Mouse (Mus musculus) forebrain, embryonic 11.5 days (tissue): ENCODE results near the gene Gm17606. TPM values are rescaled to one million over a fixed set of nuclear protein-coding genes. Genes with fewer than 3 reads are reported as not detected.
A peak's percentile ranks its signal among the peaks of the same experiment; 100 is the strongest.

ENCODE experiments used
- ATAC-seq: fragments of 200-750 bp; cut with Nextera tagmentation; replicated peaks from 2 replicates; pipeline ENCODE4 v1.8.0; 2017; ENCODE audit warnings: moderate TSS enrichment; ENCODE audit not compliant: low FRiP score
- DNase-seq: peaks from one replicate; pipeline ENCODE4 v3.0.0-alpha.2; 2017; ENCODE audit warnings: low spot score
- H3K27ac ChIP-seq: fragments of 300-500 bp; sonication (generic); 2 replicates; pipeline ENCODE4 v1.5.1; 2014; ENCODE audit warnings: low read depth, low read length
- H3K27me3 ChIP-seq: fragments of 300-500 bp; sonication (generic); 2 replicates; pipeline ENCODE4 v1.6.1; 2014; ENCODE audit warnings: mild to moderate bottlenecking, low read length, mixed read lengths; ENCODE audit not compliant: control insufficient read depth, insufficient read depth
- H3K36me3 ChIP-seq: fragments of 300-500 bp; sonication (generic); 2 replicates; pipeline ENCODE4 v1.6.1; 2014; ENCODE audit warnings: mild to moderate bottlenecking, low read length, moderate library complexity, mixed read lengths; ENCODE audit not compliant: control insufficient read depth, insufficient read depth
- H3K4me1 ChIP-seq: fragments of 300-500 bp; sonication (generic); replicated peaks from 2 replicates; pipeline ENCODE4 v1.6.1; 2014; ENCODE audit warnings: low read length, mixed read lengths; ENCODE audit not compliant: control insufficient read depth, insufficient read depth
- H3K4me2 ChIP-seq: fragments of 300-500 bp; sonication (generic); 2 replicates; pipeline ENCODE4 v1.6.1; 2014; ENCODE audit warnings: low read depth, mild to moderate bottlenecking, low read length, moderate library complexity, mixed read lengths; ENCODE audit not compliant: severe bottlenecking
- H3K4me3 ChIP-seq: fragments of 300-500 bp; sonication (generic); 2 replicates; pipeline ENCODE4 v1.5.1; 2014; ENCODE audit warnings: low read depth, low read length
- H3K9ac ChIP-seq: fragments of 300-500 bp; sonication (generic); 2 replicates; pipeline ENCODE4 v1.6.1; 2014; ENCODE audit warnings: low read length
- H3K9me3 ChIP-seq: fragments of 300-500 bp; sonication (generic); 2 replicates; pipeline ENCODE4 v1.6.1; 2016; ENCODE audit warnings: low read length, mixed read lengths; ENCODE audit not compliant: control insufficient read depth
- WGBS: fragments of 180-500 bp; shearing (Covaris S2); extraction: QIAGEN DNeasy Blood & Tissue Kit; methylation state at CpG from one replicate; pipeline ENCODE4 v1.1.7; 2014; 5-methylcytosine and 5-hydroxymethylcytosine counted together
- polyA plus RNA-seq: library from polyadenylated mRNA; unstranded; fragments of >200 nt; fragmentation: Nextera tagmentation; extraction: Ambion mirVana; gene quantifications from 2 replicates; pipeline ENCODE4 v1.2.1, GENCODE M21; 2014

Gm17606 gene
- polyA plus RNA-seq, 1 experiment from 2014 or later = not detected

DNA sequence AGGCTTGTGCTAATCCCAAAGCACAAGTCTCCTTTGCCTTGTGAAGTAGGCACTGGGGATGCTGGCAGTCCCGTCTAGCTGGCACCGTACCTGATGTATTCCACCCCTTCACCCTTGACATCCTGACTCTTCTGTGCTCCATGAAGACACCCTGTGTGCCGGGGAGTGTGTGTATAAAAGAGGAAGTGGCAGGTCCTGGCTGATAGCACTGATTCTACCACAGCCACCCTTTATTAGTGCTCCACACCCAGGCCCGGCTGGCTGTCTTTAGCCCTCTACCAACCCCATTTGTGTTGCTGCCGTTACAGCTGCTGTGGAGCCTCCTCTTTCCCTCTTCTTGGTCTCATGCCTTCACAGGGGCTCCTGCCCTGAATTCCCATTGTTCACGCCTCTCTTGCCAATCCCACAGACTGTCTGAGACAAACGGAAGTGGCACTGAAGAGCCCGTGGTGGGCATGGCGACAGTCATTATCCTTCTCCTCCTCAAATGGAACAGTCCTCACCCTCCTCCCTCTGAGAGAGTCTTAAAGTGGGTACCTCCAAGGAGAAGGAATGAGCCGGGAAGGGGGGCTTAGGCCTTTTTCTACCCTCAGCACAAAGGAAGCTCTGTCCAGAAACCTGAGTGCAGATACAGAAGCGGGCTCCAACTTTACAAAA is 10.0 kb upstream of the Gm17606 start:
- H3K36me3 ChIP-seq = peaks cover 13% of the 10 kb centered on the region; the same call in 1 of the 2 replicates
- no peak overlapping the region for H3K4me3 ChIP-seq
- no peak overlapping the region for H3K27ac ChIP-seq
- no peaks in the 10 kb centered on the region for H3K4me1 ChIP-seq
- 84% methylated on average over 11 of the region's 11 CpGs for WGBS
- no peak overlapping the region for H3K4me2 ChIP-seq
- ATAC-seq = no peak
- H3K27me3 ChIP-seq = no peaks in the 10 kb centered on the region
- no peaks in the 10 kb centered on the region for H3K9me3 ChIP-seq
- DNase-seq = no peak
- H3K9ac ChIP-seq = no peak overlapping the region

DNA sequence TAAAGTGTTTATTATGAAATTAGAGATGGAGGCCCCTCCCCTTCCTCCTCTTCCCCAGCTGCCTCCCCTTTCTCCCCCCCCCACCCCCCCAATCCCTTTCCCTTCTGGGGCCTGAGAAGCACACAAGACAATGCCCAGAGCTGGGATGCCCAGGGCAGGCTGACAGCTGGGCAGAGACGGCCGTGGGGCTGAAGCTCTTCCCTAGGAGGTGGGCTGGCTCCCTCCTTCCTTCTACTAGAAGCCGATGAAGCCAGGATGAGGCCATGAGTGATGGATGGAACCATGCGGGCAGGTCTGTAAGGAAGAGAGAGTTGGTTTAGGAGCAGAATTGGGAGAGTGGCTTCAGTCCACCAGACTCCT is 9.5 kb upstream of the Gm17606 start:
- no peak for ATAC-seq
- Histone ChIP-seq H3K36me3 (peaks cover 13% of the 10 kb centered on the region; the same call in 1 of the 2 replicates), H3K4me1 (no peaks in the 10 kb centered on the region), H3K9ac (no peak overlapping the region), H3K27me3 (no peaks in the 10 kb centered on the region), H3K4me3 (no peak overlapping the region), H3K27ac (no peak overlapping the region), H3K4me2 (no peak overlapping the region), H3K9me3 (no peaks in the 10 kb centered on the region)
- WGBS = 81% methylated on average over 4 of the region's 4 CpGs
- DNase-seq = no peak

DNA sequence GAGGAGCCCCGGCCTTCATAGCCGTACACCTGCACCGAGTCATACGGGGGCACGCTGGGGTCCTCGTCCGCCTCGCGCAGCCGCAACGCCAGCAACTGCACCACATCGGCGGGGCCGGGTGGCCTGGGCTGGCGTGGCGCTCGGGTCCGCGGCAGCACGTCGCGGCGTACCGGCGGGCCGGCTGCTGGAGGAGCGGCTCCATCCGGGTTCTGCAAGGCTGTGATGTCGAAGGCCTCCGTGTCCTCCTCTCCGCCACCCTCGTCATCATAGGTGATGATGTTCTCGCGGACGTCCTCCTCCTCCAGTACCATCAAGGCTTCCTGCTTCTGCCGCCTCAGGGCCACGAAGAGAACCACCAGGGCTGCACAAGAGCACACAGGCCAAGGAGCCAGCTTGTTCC is 8.5 kb upstream of the Gm17606 start:
- ATAC-seq (no peak), DNase-seq (no peak)
- Histone ChIP-seq H3K4me1 (no peaks in the 10 kb centered on the region), H3K9ac (no peak overlapping the region), H3K36me3 (peaks cover 13% of the 10 kb centered on the region; the same call in 1 of the 2 replicates), H3K9me3 (no peaks in the 10 kb centered on the region), H3K27ac (no peak overlapping the region), H3K4me3 (no peak overlapping the region), H3K4me2 (no peak overlapping the region), H3K27me3 (no peaks in the 10 kb centered on the region)
- 91% methylated on average over 37 of the region's 37 CpGs for WGBS

DNA sequence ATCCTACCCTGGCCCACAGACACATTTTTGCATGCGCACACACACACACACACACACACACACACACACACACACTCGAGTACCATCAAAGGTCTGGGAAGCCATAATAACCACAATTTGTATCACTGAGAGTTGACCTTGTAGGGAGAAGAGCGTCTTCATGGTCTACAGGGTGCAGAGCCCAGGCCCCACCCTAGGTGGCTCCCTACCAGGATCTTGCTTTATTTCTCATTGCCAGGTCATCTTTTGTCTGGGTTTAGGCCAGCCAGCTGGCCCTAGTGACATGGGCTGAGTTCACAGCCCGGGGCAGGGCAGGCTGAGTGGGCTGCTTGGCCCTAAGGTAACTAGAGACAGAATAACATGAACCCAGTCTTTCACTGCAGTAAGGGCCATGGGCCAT is 6.6 kb upstream of the Gm17606 start:
- H3K27me3 ChIP-seq = no peaks in the 10 kb centered on the region
- H3K36me3 ChIP-seq = peaks cover 13% of the 10 kb centered on the region; the same call in 1 of the 2 replicates
- no peak overlapping the region for H3K4me3 ChIP-seq
- no peaks in the 10 kb centered on the region for H3K4me1 ChIP-seq
- DNase-seq (no peak), ATAC-seq (no peak)
- WGBS = 90% methylated on average over 4 of the region's 4 CpGs
- H3K27ac ChIP-seq = no peak overlapping the region
- no peak overlapping the region for H3K9ac ChIP-seq
- no peak overlapping the region for H3K4me2 ChIP-seq
- no peaks in the 10 kb centered on the region for H3K9me3 ChIP-seq

DNA sequence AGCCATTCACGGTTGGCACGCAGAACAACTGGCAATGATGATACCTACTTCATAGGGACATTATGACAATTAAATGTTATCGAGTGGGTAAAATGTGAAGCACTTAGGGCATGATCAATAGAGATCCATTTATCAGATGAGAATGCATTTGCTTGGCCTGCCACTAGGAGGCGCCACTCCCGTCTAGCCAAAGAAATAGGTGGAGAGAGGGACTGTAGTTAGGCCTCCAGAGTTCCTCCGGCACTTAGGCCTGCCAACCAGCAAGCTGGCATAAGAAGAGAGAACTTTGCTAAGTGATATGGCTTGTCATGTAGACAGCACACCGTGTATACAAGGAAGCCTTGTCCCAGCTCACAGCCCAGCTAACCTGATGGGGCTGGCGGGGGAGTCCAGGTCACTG is 3.8 kb upstream of the Gm17606 start:
- DNase-seq (peak; percentile 85), ATAC-seq (no peak)
- 49% methylated on average over 8 of the region's 8 CpGs for WGBS
- Histone ChIP-seq H3K36me3 (peaks cover 13% of the 10 kb centered on the region; the same call in 1 of the 2 replicates), H3K27me3 (no peaks in the 10 kb centered on the region), H3K4me3 (no peak overlapping the region), H3K27ac (no peak overlapping the region), H3K9me3 (no peaks in the 10 kb centered on the region), H3K4me1 (peaks cover 7% of the 10 kb centered on the region), H3K9ac (no peak overlapping the region), H3K4me2 (no peak overlapping the region)

DNA sequence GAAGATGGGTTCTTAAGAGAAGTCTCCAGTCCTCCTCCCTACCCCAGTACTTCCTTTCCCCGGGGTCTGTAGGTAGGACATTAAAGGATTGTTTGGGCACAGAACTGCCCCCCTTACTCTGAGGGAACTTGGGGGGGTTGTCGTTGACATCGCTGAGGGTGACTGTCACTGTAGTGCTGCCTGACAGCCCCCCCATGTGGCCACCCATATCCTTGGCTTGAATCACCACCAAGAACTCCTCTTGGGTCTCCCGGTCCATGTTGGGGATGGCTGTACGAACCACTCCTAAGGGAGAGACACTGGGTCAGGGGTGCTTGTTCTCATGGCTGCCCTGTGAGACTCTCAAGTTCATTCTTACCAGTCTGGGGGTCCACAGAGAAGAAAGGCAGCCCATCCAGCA is 2.5 kb upstream of the Gm17606 start:
- Histone ChIP-seq H3K9me3 (no peaks in the 10 kb centered on the region), H3K27ac (no peak overlapping the region), H3K4me1 (peaks cover 7% of the 10 kb centered on the region), H3K27me3 (no peaks in the 10 kb centered on the region), H3K36me3 (peaks cover 8% of the 10 kb centered on the region; the same call in 1 of the 2 replicates), H3K4me2 (no peak overlapping the region), H3K4me3 (no peak overlapping the region), H3K9ac (no peak overlapping the region)
- ATAC-seq (no peak), DNase-seq (no peak)
- 81% methylated on average over 5 of the region's 5 CpGs for WGBS

DNA sequence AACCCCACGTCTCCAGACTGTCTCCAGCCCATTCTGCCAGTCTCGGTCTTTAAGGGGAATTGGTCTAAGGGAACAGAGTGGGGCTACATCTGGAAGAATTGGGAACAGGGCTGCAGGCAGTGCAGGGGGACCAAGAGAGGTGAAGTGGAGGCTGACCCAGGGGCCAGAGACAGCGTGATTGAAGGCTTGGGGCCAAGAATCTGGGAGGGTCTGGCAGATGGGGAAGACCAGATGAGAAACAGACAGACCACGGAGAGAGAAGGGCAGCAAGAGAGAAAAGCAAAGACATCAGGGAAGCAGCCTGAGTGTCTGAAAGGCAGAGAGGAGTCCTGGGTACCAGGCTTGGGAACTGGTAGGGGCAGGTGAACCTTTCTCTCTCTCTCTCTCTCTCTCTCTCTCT is 631 bp upstream of the Gm17606 start:
- 26% methylated on average over 4 of the region's 4 CpGs for WGBS
- ATAC-seq (no peak), DNase-seq (no peak)
- Histone ChIP-seq H3K27ac (no peak overlapping the region), H3K4me2 (peak overlapping the region; percentile 84), H3K9me3 (no peaks in the 10 kb centered on the region), H3K4me3 (peak overlapping the region; percentile 69), H3K27me3 (no peaks in the 10 kb centered on the region), H3K4me1 (peaks cover 7% of the 10 kb centered on the region), H3K9ac (peak overlapping the region; percentile 93), H3K36me3 (peaks cover 14% of the 10 kb centered on the region)

DNA sequence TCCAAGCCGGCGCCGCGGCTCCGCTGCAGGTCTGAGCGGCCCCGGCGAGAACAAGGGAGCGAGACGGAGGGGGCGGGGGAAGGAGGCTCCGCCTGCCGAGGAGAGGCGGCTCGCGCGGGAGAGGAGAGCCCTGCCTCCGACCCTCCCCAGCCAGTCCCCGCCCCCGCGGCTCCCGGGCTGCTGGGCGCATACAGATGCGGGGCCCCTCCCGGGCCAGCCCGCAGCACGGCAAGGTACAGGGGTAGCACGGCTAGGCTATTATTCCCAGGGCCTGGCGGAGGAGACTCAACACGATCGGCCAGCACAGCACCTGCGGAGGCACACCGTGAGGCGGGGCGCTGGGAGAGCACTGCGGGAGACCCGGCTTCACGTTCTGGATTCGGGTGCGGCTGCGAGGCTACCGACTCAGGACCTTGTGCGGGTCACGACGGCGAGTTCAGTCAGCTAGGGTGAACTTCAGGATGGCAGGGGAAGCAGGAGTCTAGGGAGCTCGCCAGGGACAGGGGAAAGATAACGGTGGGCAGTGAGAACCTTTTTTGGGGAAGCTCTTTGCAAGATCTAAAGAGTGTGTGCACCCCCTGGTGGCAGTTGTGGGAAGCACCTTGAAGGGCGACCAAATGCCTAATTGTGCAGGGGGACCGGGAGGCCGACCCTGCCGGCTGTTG is 685 bp downstream of the Gm17606 start, which contains the start of gene Cdh24:
Gene Cdh24, minus strand, starts transcription at position 60 of the 665 bp plus-strand sequence.
- Histone ChIP-seq H3K9me3 (no peaks in the 10 kb centered on the region), H3K36me3 (peaks cover 24% of the 10 kb centered on the region), H3K4me1 (peaks cover 7% of the 10 kb centered on the region), H3K27ac (peak within 1 kb of the TSS; percentile 79), H3K27me3 (no peaks in the 10 kb centered on the region), H3K9ac (peak within 1 kb of the TSS; percentile 93), H3K4me2 (peak within 1 kb of the TSS; percentile 84), H3K4me3 (peak within 1 kb of the TSS; percentile 69)
- under 1% methylated on average over 40 of the region's 52 CpGs for WGBS
- DNase-seq = peak; percentile 96
- peak; percentile 90 for ATAC-seq
